In genomic region chr10:99172906-99173507, GRCm38 (mm10) we compare ENCODE assay signal across 16 mouse cellular contexts. TPM values are rescaled to one million over a fixed set of nuclear protein-coding genes. Genes with fewer than 3 reads are reported as not detected.
DNase-seq lines count a peak whose midpoint lies in the region; ATAC-seq and TF ChIP-seq lines count a peak whose summit lies in the region.
"Had no signal": no experiment of that assay in that cellular context is flagged by ENCODE, and none has a peak within 500 bp of the region (broad histone marks: within the 10 kb centered on the region; RNA-seq: fewer than 3 reads in every experiment).

No protein-coding gene starts in this region.

- intact Hi-C loops in left cerebral cortex, postnatal 4 days (cut with DNase I), result no loop called here

- H3K27me3 ChIP-seq in heart, embryonic 10.5 days (ENCODE audit: insufficient read depth, poor library complexity, severe bottlenecking), result no peaks in the 10 kb centered on the region
- H3K27me3 ChIP-seq in intestine, postnatal 0 days (replicated peaks; ENCODE audit: control insufficient read depth, insufficient read depth, low read length), result no peaks in the 10 kb centered on the region
- H3K27me3 ChIP-seq: Patski had no signal

- H3K4me2 ChIP-seq in intestine, postnatal 0 days (replicated peaks; ENCODE audit: low read depth), result no peak overlapping the region

- TF ChIP-seq CTCF in intestine, postnatal 0 days (IDR thresholded peaks at IDR 0.05; ENCODE audit: low read depth), result no peak

- peak overlapping the region; percentile 48; the same call in 1 of the 2 replicates for H3K27ac ChIP-seq in heart, embryonic 10.5 days
- H3K27ac ChIP-seq in intestine, postnatal 0 days (ENCODE audit: low read depth, low read length), result peak overlapping the region; percentile 50; the same call in 1 of the 2 replicates

- ATAC-seq in intestine, postnatal 0 days, result no peak

- 42% methylated on average over 7 of the region's 7 CpGs for WGBS in heart, embryonic 10.5 days
- whole genome bisulfite sequencing in intestine, postnatal 0 days, result 55% methylated on average over 7 of the region's 7 CpGs

- H3K9ac ChIP-seq in intestine, postnatal 0 days (ENCODE audit: low read depth, low read length), result no peak overlapping the region
- H3K9ac ChIP-seq: liver, postnatal 0 days had no signal

- H3K4me3 ChIP-seq in heart, embryonic 10.5 days, result no peak overlapping the region
- no peak overlapping the region for H3K4me3 ChIP-seq in intestine, postnatal 0 days (ENCODE audit: low read depth, low read length)
- H3K4me3 ChIP-seq: layer of hippocampus, adult 2 months had no signal

- H3K4me1 ChIP-seq in heart, embryonic 10.5 days, result peaks cover 25% of the 10 kb centered on the region
- H3K4me1 ChIP-seq in intestine, postnatal 0 days (replicated peaks; ENCODE audit: control insufficient read depth, insufficient read depth, low read length), result peaks cover 3% of the 10 kb centered on the region; the same call in 1 of the 2 replicates

- H3K36me3 ChIP-seq in heart, embryonic 10.5 days, result no peaks in the 10 kb centered on the region
- H3K36me3 ChIP-seq in intestine, postnatal 0 days (ENCODE audit: control insufficient read depth, insufficient read depth), result no peaks in the 10 kb centered on the region

- no peaks in the 10 kb centered on the region for H3K9me3 ChIP-seq in heart, embryonic 10.5 days
- no peaks in the 10 kb centered on the region for H3K9me3 ChIP-seq in intestine, postnatal 0 days (ENCODE audit: control insufficient read depth)

- peak; percentile 42 for DNase-seq in heart, embryonic 10.5 days (ENCODE audit: low spot score)
- DNase-seq in heart, adult 8-10 months (ENCODE audit: low spot score), result no peak
- peak; percentile 21 for DNase-seq in kidney, postnatal 14 days
- no peak for DNase-seq in kidney, postnatal 25 days
- peak; percentile 59 for DNase-seq in R1 (ENCODE audit: low read depth, low spot score)
- no peak for DNase-seq in left cerebral cortex, postnatal 4 days
- DNase-seq in spleen, postnatal 14 days (ENCODE audit: low spot score in 2 of 2), result no peak
- DNase-seq: cerebellum, adult 8-10 months; liver, postnatal 0 days had no signal

RNA-seq across cellular contexts. Expression of gene Phxr2, which starts 46.9 kb away (rescaled TPM):
- polyA plus RNA-seq in heart, embryonic 10.5 days (2016; fragmentation: Nextera tagmentation; extraction: Ambion mirVana), result not detected in 2 replicates
- total RNA-seq in heart, adult 8-10 months (2022), result not detected
- not detected in 2 replicates for polyA plus RNA-seq in intestine, postnatal 0 days (2015; fragmentation: Nextera tagmentation; extraction: Ambion mirVana)
- total RNA-seq in left cerebral cortex, postnatal 4 days (2021), result not detected
- total RNA-seq: adrenal gland, postnatal 4 days; heart, postnatal 36 days; layer of hippocampus, adult 2 months; left cerebral cortex, postnatal 36 days had no signal
- polyA plus RNA-seq: liver, postnatal 0 days; Patski; small intestine, adult 2 months had no signal

Comparison
In these comparisons a context has a peak if more than half of its experiments do, and no peak if none do; other contexts are left out.
1. DNase-seq: peak in heart, embryonic 10.5 days (single experiment), kidney, postnatal 14 days (single experiment) and R1 (single experiment); none in heart, adult 8-10 months (single experiment), kidney, postnatal 25 days (0 of 2), left cerebral cortex, postnatal 4 days (single experiment) and spleen, postnatal 14 days (0 of 2).